22 mouse cellular contexts compared by ENCODE assay signal in genomic region chr1:130278000-130278536, GRCm38 (mm10).
A peak's percentile ranks its signal among the peaks of the same experiment; 100 is the strongest.
DNase-seq lines count a peak whose midpoint lies in the region; ATAC-seq and TF ChIP-seq lines count a peak whose summit lies in the region.
"Had no signal": no experiment of that assay in that cellular context is flagged by ENCODE, and none has a peak within 500 bp of the region (broad histone marks: within the 10 kb centered on the region; RNA-seq: fewer than 3 reads in every experiment).

No protein-coding gene starts in this region.

- TF ChIP-seq POLR2A in MEL (IDR thresholded peaks at IDR 0.05; ENCODE audit: control insufficient read depth in 1 of 2, insufficient read depth in 1 of 2, low read depth in 1 of 2, low read length in 2 of 2, poor library complexity in 1 of 2): no peak
- no peak for TF ChIP-seq POLR2A in brain, embryonic 14.5 days (IDR thresholded peaks at IDR 0.05; ENCODE audit: borderline replicate concordance, extremely low read depth, insufficient read depth, insufficient read length, poor library complexity, severe bottlenecking)

- H3K4me3 ChIP-seq in midbrain, embryonic 13.5 days (replicated peaks): no peak overlapping the region
- H3K4me3 ChIP-seq in midbrain, embryonic 15.5 days: no peak overlapping the region
- H3K4me3 ChIP-seq in MEL (ENCODE audit: control insufficient read depth in 1 of 2, insufficient read depth in 1 of 2, low read depth in 2 of 2, low read length in 2 of 2): no peak overlapping the region
- H3K4me3 ChIP-seq: embryonic facial prominence, embryonic 10.5 days; embryonic facial prominence, embryonic 12.5 days; forebrain, embryonic 13.5 days; forebrain, embryonic 15.5 days had no signal

- no peak for TF ChIP-seq CTCF in MEL (IDR thresholded peaks at IDR 0.05 in 2 of 3, conservative IDR thresholded peaks at IDR 0.05 in 1 of 3; ENCODE audit: control insufficient read depth in 1 of 3, insufficient read depth in 1 of 3, low read depth in 2 of 3, low read length in 3 of 3, poor library complexity in 1 of 3, severe bottlenecking in 1 of 3)
- no peak for TF ChIP-seq CTCF in brain, embryonic 14.5 days (IDR thresholded peaks at IDR 0.05; ENCODE audit: borderline replicate concordance, extremely low read depth, insufficient read depth, insufficient read length)

- H3K27me3 ChIP-seq in midbrain, embryonic 13.5 days: no peaks in the 10 kb centered on the region
- H3K27me3 ChIP-seq in midbrain, embryonic 15.5 days (replicated peaks): no peaks in the 10 kb centered on the region
- H3K27me3 ChIP-seq in MEL (ENCODE audit: control insufficient read depth in 1 of 2, insufficient read depth in 2 of 2, low read length in 2 of 2): no peaks in the 10 kb centered on the region
- H3K27me3 ChIP-seq: embryonic facial prominence, embryonic 12.5 days; forebrain, embryonic 13.5 days; forebrain, embryonic 15.5 days; Patski had no signal

- peaks cover 10% of the 10 kb centered on the region; the same call in 1 of the 2 replicates for H3K9me3 ChIP-seq in midbrain, embryonic 13.5 days
- H3K9me3 ChIP-seq in midbrain, embryonic 15.5 days: no peaks in the 10 kb centered on the region
- no peaks in the 10 kb centered on the region for H3K9me3 ChIP-seq in MEL (replicated peaks; ENCODE audit: insufficient read depth, low read length)
- H3K9me3 ChIP-seq: embryonic facial prominence, embryonic 10.5 days; embryonic facial prominence, embryonic 12.5 days; forebrain, embryonic 15.5 days had no signal

- H3K9ac ChIP-seq in midbrain, embryonic 13.5 days (replicated peaks): no peak overlapping the region
- H3K9ac ChIP-seq in midbrain, embryonic 15.5 days: no peak overlapping the region
- H3K9ac ChIP-seq in MEL (ENCODE audit: control insufficient read depth, low read depth, low read length, poor library complexity, severe bottlenecking): no peak overlapping the region
- H3K9ac ChIP-seq: embryonic facial prominence, embryonic 12.5 days; forebrain, embryonic 13.5 days; forebrain, embryonic 15.5 days; forebrain, postnatal 0 days had no signal

- no peaks in the 10 kb centered on the region for H3K36me3 ChIP-seq in midbrain, embryonic 13.5 days
- no peaks in the 10 kb centered on the region for H3K36me3 ChIP-seq in midbrain, embryonic 15.5 days (replicated peaks)
- H3K36me3 ChIP-seq in MEL (ENCODE audit: control insufficient read depth in 1 of 2, insufficient read depth in 2 of 2, low read length in 2 of 2): peaks cover 0 to 41% of the 10 kb centered on the region in 2 experiments; a peak in 2 of 4 replicates
- H3K36me3 ChIP-seq: embryonic facial prominence, embryonic 10.5 days; embryonic facial prominence, embryonic 12.5 days; forebrain, embryonic 15.5 days had no signal

- peak; percentile 74 for ATAC-seq in midbrain, embryonic 13.5 days
- no peak for ATAC-seq in midbrain, embryonic 15.5 days (replicated peaks)
- ATAC-seq: activated CD4-positive, CD25-positive, alpha-beta regulatory T cell, adult 4 months; forebrain, embryonic 13.5 days; forebrain, embryonic 15.5 days; forebrain, postnatal 0 days; Patski had no signal

- DNase-seq in MEL (ENCODE audit: low read depth, low spot score): no peak
- peak; percentile 57 for DNase-seq in brain, embryonic 14.5 days (ENCODE audit: low read depth)
- DNase-seq in embryo, embryonic 9.5 days (ENCODE audit: extremely low spot score): no peak
- DNase-seq: adrenal gland, adult 8-10 months; adrenal gland, postnatal 14 days; adrenal gland, postnatal 36 days; cerebellum, adult 11 months; cerebellum, adult 18-20 months; cerebellum, adult 8-10 months; cerebellum, adult 9-11 months; cerebellum, postnatal 14 days; cerebellum, postnatal 36 days; embryo, embryonic 11 days; forebrain, postnatal 0 days had no signal

- no peaks in the 10 kb centered on the region for H3K4me1 ChIP-seq in midbrain, embryonic 13.5 days (replicated peaks)
- no peaks in the 10 kb centered on the region for H3K4me1 ChIP-seq in midbrain, embryonic 15.5 days
- H3K4me1 ChIP-seq in MEL (ENCODE audit: control insufficient read depth in 1 of 2, insufficient read depth in 2 of 2, low read length in 2 of 2): peaks cover 11 to 27% of the 10 kb centered on the region in 2 experiments
- H3K4me1 ChIP-seq: embryonic facial prominence, embryonic 10.5 days; embryonic facial prominence, embryonic 12.5 days; forebrain, embryonic 13.5 days; forebrain, embryonic 15.5 days had no signal

- no peak overlapping the region for H3K4me2 ChIP-seq in midbrain, embryonic 13.5 days (replicated peaks)
- H3K4me2 ChIP-seq in midbrain, embryonic 15.5 days: no peak overlapping the region
- H3K4me2 ChIP-seq: embryonic facial prominence, embryonic 12.5 days; forebrain, embryonic 13.5 days; forebrain, embryonic 15.5 days had no signal

- TF ChIP-seq EP300 in MEL (IDR thresholded peaks at IDR 0.05; ENCODE audit: low read depth in 1 of 2, low read length in 2 of 2): no peak; a peak in 1 of 4 replicates

- H3K27ac ChIP-seq in midbrain, embryonic 13.5 days: no peak overlapping the region
- H3K27ac ChIP-seq in midbrain, embryonic 15.5 days: no peak overlapping the region
- peak overlapping the region; percentile 31; the same call in 1 of the 2 replicates for H3K27ac ChIP-seq in MEL (ENCODE audit: control insufficient read depth, low read depth, low read length)
- H3K27ac ChIP-seq: embryonic facial prominence, embryonic 10.5 days; embryonic facial prominence, embryonic 12.5 days; forebrain, embryonic 13.5 days; forebrain, embryonic 15.5 days had no signal

- TF ChIP-seq RAD21 in MEL (IDR thresholded peaks at IDR 0.05; ENCODE audit: low read depth, low read length): no peak

- H3K79me2 ChIP-seq in MEL (ENCODE audit: control insufficient read depth, insufficient read depth, low read length, poor library complexity): no peaks in the 10 kb centered on the region

TF ChIP-seq in MEL, 35 proteins besides CTCF, POLR2A, EP300 and RAD21:
- TF ChIP-seq RCOR1 (IDR thresholded peaks at IDR 0.05; ENCODE audit: low read depth, low read length): peak; percentile 56
- no peak for TF ChIP-seq ETS1 (IDR thresholded peaks at IDR 0.05; ENCODE audit: low read depth, low read length)
- TF ChIP-seq GATA1 (IDR thresholded peaks at IDR 0.05; ENCODE audit: low read depth, low read length): peak; percentile 11; the same call in 1 of the 2 replicates
